Mouse (Mus musculus) induced T-regulatory cell, adult 2 months (primary cell): Measurements from ENCODE around the gene Pdzd2.

Experiments
- DNase-seq: peaks from one replicate; pipeline ENCODE4 v3.0.0-alpha.2; 2012; ENCODE audit warnings: low read depth

Gene Pdzd2

DNA sequence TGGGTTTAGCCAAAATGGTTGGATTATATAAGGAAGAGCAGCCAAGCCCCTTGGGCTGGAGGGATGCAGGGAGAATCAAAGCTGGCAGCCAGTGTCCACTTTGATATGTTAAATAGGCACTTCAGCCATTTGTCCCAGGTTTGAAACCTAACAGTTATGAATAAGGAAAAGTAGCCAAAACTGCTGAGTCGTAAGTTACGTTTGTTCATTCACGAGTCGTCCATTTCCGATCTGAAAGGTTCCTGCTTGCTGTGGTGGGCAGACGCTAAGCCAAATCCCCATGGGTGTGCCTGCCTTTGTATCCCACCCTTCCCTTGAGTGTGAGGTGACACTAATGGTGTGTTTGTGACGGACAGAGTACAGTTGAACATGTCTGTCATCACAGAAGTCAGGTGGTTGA lies 428.3 kb downstream of the Pdzd2 start:
- no peak for DNase-seq

DNA sequence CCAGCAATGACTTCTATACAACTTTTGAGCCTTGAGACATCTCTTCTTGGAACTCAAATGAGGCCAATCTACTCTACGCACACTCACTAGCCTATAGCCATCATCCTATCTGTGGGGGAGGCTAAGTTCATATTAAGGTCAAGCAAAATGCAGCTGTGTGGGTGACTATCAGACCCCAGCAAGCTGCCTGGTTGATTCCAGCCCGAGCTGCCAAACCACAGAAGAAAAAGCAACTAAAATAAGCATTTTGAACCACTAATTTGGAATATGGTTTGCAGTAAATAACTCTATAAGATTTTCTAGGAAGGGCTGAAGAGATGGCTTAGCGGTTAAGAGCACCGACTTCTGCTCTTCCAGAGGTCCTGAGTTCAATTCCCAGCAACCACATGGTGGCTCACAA lies 429.0 kb downstream of the Pdzd2 start:
- no peak for DNase-seq
